Mouse (Mus musculus) bone marrow, adult 2 months (tissue): Measurements from ENCODE around the gene Hoxc9.

ENCODE experiments used
- CTCF ChIP-seq: fragments of 200-500 bp; IDR thresholded peaks from 2 replicates; pipeline ENCODE4 v1.5.1; 2011; ENCODE audit warnings: low read length, control low read depth; ENCODE audit not compliant: control insufficient read depth, insufficient read depth
- POLR2A ChIP-seq: fragments of 200-500 bp; IDR thresholded peaks from 2 replicates; pipeline ENCODE4 v1.6.1; 2011; ENCODE audit warnings: low read depth, mild to moderate bottlenecking, control low read depth, low read length, borderline replicate concordance; ENCODE audit not compliant: control insufficient read depth

DNA sequence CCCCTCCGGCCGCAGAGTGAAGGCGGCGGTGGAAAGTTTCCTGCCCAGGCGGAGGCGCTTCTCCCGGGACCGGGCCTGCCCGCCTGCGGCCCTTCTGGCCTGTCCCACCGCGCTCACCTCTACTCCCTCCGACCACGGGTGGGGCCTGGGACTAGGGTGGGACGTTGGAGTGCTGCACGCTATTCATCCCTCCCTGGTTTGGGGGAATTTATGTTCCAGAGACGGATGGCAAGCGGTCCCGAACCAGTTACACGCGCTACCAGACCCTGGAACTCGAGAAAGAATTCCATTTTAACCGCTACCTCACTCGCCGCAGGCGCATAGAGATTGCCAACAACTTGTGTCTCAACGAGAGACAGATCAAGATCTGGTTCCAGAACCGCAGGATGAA is 38.8 kb downstream of the Hoxc9 start:
- TF ChIP-seq CTCF, result no peak
- TF ChIP-seq POLR2A, result no peak
